Mouse (Mus musculus): ENCODE results near the gene Nradd. TPM values are rescaled to one million over a fixed set of nuclear protein-coding genes. Genes with fewer than 3 reads are reported as not detected.

Gene Nradd
- total and polyA plus RNA-seq, 3 experiments: 0.58 to 1.1 TPM; not detected in 1

DNA sequence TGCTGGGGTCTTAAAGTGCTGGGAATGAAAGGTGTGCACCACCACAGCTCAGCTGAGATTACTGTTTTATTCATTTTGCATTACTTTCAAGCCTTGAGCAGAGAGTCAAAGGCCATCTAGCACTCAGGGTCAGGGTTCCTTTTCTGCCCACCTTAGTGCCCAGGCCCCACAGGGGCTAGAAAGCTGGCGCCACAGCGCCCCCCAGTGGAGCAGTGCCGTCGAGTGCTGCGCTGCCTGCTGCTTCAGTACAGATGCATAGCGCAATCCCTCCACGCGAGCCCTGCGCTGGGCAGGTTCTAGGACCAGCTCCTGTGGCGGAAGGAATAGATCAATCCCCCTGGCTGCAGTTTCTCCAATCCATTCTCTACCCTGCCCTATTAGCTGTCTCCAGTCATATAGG lies 6.9 kb upstream of the Nradd start:
- no peak overlapping the region for H3K27ac ChIP-seq (ENCODE audit: control insufficient read depth, low read depth, low read length)
- no peak overlapping the region for H3K4me3 ChIP-seq (ENCODE audit: control insufficient read depth in 1 of 2, insufficient read depth in 1 of 2, low read depth in 2 of 2, low read length in 2 of 2)
- no peaks in the 10 kb centered on the region; a peak in 2 of 4 replicates for H3K36me3 ChIP-seq (ENCODE audit: control insufficient read depth in 1 of 2, insufficient read depth in 2 of 2, low read length in 2 of 2)
- no peaks in the 10 kb centered on the region for H3K27me3 ChIP-seq (ENCODE audit: control insufficient read depth in 1 of 2, insufficient read depth in 2 of 2, low read length in 2 of 2)
- H3K9ac ChIP-seq (ENCODE audit: control insufficient read depth, low read depth, low read length, poor library complexity, severe bottlenecking): no peak overlapping the region
- DNase-seq (ENCODE audit: low read depth, low spot score): peak; percentile 52
- H3K79me2 ChIP-seq (ENCODE audit: control insufficient read depth, insufficient read depth, low read length, poor library complexity): no peaks in the 10 kb centered on the region
- H3K9me3 ChIP-seq (replicated peaks; ENCODE audit: insufficient read depth, low read length): no peaks in the 10 kb centered on the region
- H3K4me1 ChIP-seq (ENCODE audit: control insufficient read depth in 1 of 2, insufficient read depth in 2 of 2, low read length in 2 of 2): no peaks in the 10 kb centered on the region
- peak; percentile 71 for TF ChIP-seq RAD21 (IDR thresholded peaks at IDR 0.05; ENCODE audit: low read depth, low read length)
- TF ChIP-seq MAZ (IDR thresholded peaks at IDR 0.05; ENCODE audit: low read depth, low read length): no peak; the same call in 1 of the 2 replicates
- TF ChIP-seq USF2 (IDR thresholded peaks at IDR 0.05; ENCODE audit: borderline replicate concordance in 1 of 2, insufficient read depth in 1 of 2, low read depth in 1 of 2, low read length in 2 of 2): no peak
- no peak for TF ChIP-seq ZMIZ1 (IDR thresholded peaks at IDR 0.05; ENCODE audit: low read depth, low read length)
- no peak for TF ChIP-seq CHD1 (IDR thresholded peaks at IDR 0.05; ENCODE audit: low read depth, low read length)
- no peak for TF ChIP-seq NRF1 (IDR thresholded peaks at IDR 0.05; ENCODE audit: insufficient read depth, low read depth, low read length, poor library complexity, severe bottlenecking)
- TF ChIP-seq MAFK (IDR thresholded peaks at IDR 0.05; ENCODE audit: borderline replicate concordance, low read depth, low read length): no peak
- TF ChIP-seq CTCF (IDR thresholded peaks at IDR 0.05 in 2 of 3, conservative IDR thresholded peaks at IDR 0.05 in 1 of 3; ENCODE audit: control insufficient read depth in 1 of 3, insufficient read depth in 1 of 3, low read depth in 2 of 3, low read length in 3 of 3, poor library complexity in 1 of 3, severe bottlenecking in 1 of 3): peak; percentile 80 to 93 (median 87)
- TF ChIP-seq SMC3 (IDR thresholded peaks at IDR 0.05; ENCODE audit: low read depth, low read length): peak; percentile 81
- no peak for TF ChIP-seq HCFC1 (IDR thresholded peaks at IDR 0.05; ENCODE audit: low read depth, low read length)
- peak; percentile 72 for TF ChIP-seq ZC3H11A (IDR thresholded peaks at IDR 0.05; ENCODE audit: low read depth, low read length)
- no peak for TF ChIP-seq ZKSCAN1 (IDR thresholded peaks at IDR 0.05; ENCODE audit: low read depth, low read length)
- TF ChIP-seq USF1 (IDR thresholded peaks at IDR 0.05; ENCODE audit: low read depth, low read length): no peak
- TF ChIP-seq TAL1 (IDR thresholded peaks at IDR 0.05; ENCODE audit: low read length): no peak

DNA sequence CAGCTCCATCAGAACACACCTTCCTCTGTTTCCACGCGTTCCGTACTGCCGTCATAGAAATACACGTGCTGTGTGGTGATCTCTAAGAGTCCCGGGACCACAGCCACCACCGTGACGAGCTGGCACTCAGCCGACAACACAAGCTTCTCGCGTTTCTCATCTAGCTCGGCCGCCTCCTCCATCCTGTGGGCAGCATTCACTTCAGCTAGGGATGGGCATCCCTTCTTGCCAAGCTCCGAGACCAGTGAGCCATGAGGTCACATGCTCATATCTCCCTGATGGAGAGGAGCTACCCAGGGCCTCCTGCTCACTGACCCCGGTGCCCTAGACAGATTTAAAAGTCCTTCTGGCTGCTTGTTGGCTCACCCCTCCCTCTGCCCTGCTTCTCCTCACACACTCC lies 5.9 kb upstream of the Nradd start:
- H3K36me3 ChIP-seq (ENCODE audit: control insufficient read depth in 1 of 2, insufficient read depth in 2 of 2, low read length in 2 of 2): no peaks in the 10 kb centered on the region; a peak in 2 of 4 replicates
- DNase-seq (ENCODE audit: low read depth, low spot score): no peak

More for the DNA sequence above, 5.9 kb upstream of the Nradd start:
- Histone ChIP-seq H3K9me3 (replicated peaks; ENCODE audit: insufficient read depth, low read length) (no peaks in the 10 kb centered on the region), H3K27ac (ENCODE audit: control insufficient read depth, low read depth, low read length) (no peak overlapping the region), H3K9ac (ENCODE audit: control insufficient read depth, low read depth, low read length, poor library complexity, severe bottlenecking) (no peak overlapping the region), H3K4me3 (ENCODE audit: control insufficient read depth in 1 of 2, insufficient read depth in 1 of 2, low read depth in 2 of 2, low read length in 2 of 2) (no peak overlapping the region), H3K4me1 (ENCODE audit: control insufficient read depth in 1 of 2, insufficient read depth in 2 of 2, low read length in 2 of 2) (no peaks in the 10 kb centered on the region), H3K79me2 (ENCODE audit: control insufficient read depth, insufficient read depth, low read length, poor library complexity) (no peaks in the 10 kb centered on the region), H3K27me3 (ENCODE audit: control insufficient read depth in 1 of 2, insufficient read depth in 2 of 2, low read length in 2 of 2) (no peaks in the 10 kb centered on the region)
- TF ChIP-seq MAZ (IDR thresholded peaks at IDR 0.05; ENCODE audit: low read depth, low read length): no peak
- TF ChIP-seq HCFC1 (IDR thresholded peaks at IDR 0.05; ENCODE audit: low read depth, low read length): no peak
- TF ChIP-seq E2F4 (IDR thresholded peaks at IDR 0.05; ENCODE audit: borderline replicate concordance, low read depth, low read length): no peak
- TF ChIP-seq RAD21 (IDR thresholded peaks at IDR 0.05; ENCODE audit: low read depth, low read length): no peak
